Mouse (Mus musculus) thymus, adult 2 months (tissue): ENCODE data around the gene Fosl1.

Experiments used
- CTCF ChIP-seq: fragments of 200-500 bp; IDR thresholded peaks from 2 replicates; pipeline ENCODE4 v1.5.1; 2012; ENCODE audit warnings: mild to moderate bottlenecking, control low read depth, low read length, moderate library complexity, borderline replicate concordance; ENCODE audit not compliant: control insufficient read depth, poor library complexity, insufficient read depth; ENCODE audit errors: extremely low read depth
- POLR2A ChIP-seq: fragments of 200-500 bp; IDR thresholded peaks from 2 replicates; pipeline ENCODE4 v1.6.1; 2012; ENCODE audit warnings: mild to moderate bottlenecking, low read length, control low read depth, moderate library complexity; ENCODE audit not compliant: control insufficient read depth, poor library complexity, insufficient read depth; ENCODE audit errors: extremely low read depth

GRCm38 (mm10) chr19:5473720-5474119 is 26.4 kb downstream of the Fosl1 start, which contains the start of gene Efemp2:
- no peak for TF ChIP-seq CTCF
- no peak for TF ChIP-seq POLR2A
